Mouse (Mus musculus): Measurements from ENCODE around the gene Rsbn1. TPM values are rescaled to one million over a fixed set of nuclear protein-coding genes. Genes with fewer than 3 reads are reported as not detected.

The Rsbn1 gene
- total RNA-seq, 2 experiments from 2014 or later: 15.0 to 16.3 TPM

- peak; percentile 99 for ATAC-seq (replicated peaks; ENCODE audit: low FRiP score, poor library complexity, severe bottlenecking)
Measured at GRCm38 (mm10) chr3:103927511-103927910, 13.6 kb downstream of the Rsbn1 start.

DNA sequence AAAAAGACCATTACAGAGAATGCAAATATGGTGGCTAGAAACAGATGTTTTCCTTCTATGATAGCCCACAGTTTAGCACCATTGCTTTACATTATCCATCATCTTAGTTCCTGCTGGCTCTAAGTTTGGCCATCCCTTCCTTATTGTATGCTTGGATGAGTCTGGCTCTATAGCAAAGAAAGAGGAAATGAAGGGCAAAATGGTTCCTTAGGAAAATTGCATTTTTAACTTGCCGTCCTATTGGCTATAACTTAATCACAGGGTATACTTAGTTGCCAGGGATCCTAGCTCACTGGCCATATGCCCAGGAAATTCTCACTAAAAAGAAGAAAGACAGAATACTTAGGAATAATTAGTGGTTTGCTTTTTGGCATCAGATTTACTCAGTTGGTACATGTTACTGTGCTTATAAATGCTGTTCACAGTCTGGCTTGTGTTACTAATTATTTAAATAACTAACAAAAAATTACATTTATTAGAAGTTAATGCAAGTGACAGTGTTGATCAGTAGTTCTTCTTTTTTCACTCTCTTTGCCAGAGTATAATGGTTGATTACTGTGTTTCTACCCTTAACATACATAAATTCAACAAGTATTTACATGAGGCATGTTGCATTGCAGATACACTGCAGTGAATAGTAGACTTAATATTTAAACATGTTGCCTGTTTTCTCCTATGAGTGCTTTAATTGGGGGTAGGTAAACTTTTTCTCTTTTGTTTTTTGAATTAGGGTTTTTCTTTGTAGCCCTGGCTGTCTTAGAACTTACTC lies 31.1 kb downstream of the Rsbn1 start:
- no peak for ATAC-seq (replicated peaks; ENCODE audit: low FRiP score, poor library complexity, severe bottlenecking)

DNA sequence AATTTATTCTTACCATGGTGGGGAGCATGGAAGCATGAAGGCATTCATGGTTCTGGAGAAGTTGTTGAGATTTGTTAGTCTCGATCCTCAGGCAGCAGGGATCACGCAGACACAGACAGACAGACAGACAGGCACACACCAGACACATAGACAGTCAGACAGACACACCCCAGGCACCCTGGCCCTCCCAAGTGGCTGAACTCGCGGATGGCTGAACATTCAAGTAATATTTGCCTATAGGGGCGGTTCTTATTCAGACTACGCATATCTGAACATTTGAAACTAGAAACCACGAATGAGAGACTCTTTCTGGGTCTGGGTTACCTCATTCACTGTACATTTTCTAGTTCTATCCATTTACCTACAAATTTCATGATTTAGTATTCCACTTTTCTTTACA lies 34.7 kb downstream of the Rsbn1 start:
- ATAC-seq (replicated peaks; ENCODE audit: low FRiP score, poor library complexity, severe bottlenecking): no peak

GRCm38 (mm10) chr3:103960622-103961021 lies 46.7 kb downstream of the Rsbn1 start:
- no peak for ATAC-seq (replicated peaks; ENCODE audit: low FRiP score, poor library complexity, severe bottlenecking)

DNA sequence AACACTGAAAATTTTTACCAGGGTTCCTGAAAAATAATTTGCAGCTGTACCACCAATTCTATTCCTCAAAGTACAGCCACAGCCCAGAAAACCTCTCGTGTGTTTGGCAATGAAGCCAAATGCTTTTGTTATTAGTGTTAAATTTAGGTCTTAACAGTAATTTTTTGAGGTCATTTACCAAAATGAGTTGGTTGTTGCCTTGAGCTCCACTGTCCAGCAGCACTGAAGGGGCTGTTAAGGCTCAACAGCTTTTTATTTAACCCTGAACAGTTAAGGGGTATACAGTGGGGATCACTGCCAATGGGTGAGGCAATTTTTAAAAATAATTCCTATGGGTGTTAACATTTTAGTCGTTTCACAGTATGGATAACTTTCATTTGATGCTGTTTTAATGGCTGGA lies 53.3 kb downstream of the Rsbn1 start:
- no peak; the same call in 1 of the 2 replicates for ATAC-seq (replicated peaks; ENCODE audit: low FRiP score, poor library complexity, severe bottlenecking)

- peak; percentile 97 for ATAC-seq (replicated peaks; ENCODE audit: low FRiP score, poor library complexity, severe bottlenecking)
Measured at GRCm38 (mm10) chr3:103967861-103968691, 54.2 kb downstream of the Rsbn1 start, which contains the start of gene Phtf1. Gene Phtf1 (plus strand): TSS chr3:103968110.

GRCm38 (mm10) chr3:103968701-103969100 lies 54.8 kb downstream of the Rsbn1 start:
- no peak for ATAC-seq (replicated peaks; ENCODE audit: low FRiP score, poor library complexity, severe bottlenecking)

- no peak for ATAC-seq (replicated peaks; ENCODE audit: low FRiP score, poor library complexity, severe bottlenecking)
Measured at GRCm38 (mm10) chr3:103971157-103971556, 57.2 kb downstream of the Rsbn1 start.

- ATAC-seq (replicated peaks; ENCODE audit: low FRiP score, poor library complexity, severe bottlenecking): no peak
Measured at GRCm38 (mm10) chr3:103984556-103984955, 70.6 kb downstream of the Rsbn1 start.

DNA sequence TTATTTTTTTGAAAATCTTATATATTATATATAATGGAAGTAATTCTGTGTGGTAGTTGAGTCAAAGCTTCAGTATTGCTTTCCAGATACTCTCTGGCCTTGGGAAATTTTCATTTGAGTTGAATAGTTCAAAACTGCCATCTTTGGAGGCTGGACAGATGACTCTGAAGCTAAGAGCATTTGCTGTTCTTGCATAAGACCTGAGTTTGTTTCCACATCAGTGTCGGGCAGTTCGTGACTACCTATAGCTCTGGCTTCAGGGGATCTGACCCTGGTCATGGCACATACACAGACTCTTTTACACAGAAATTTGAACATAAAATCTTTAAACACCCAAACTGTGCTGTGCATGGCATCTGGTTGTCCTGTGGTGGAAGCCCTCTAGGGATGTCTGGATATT lies 71.3 kb downstream of the Rsbn1 start:
- ATAC-seq (replicated peaks; ENCODE audit: low FRiP score, poor library complexity, severe bottlenecking): no peak

GRCm38 (mm10) chr3:103987831-103988432 lies 74.0 kb downstream of the Rsbn1 start:
- no peak for ATAC-seq (replicated peaks; ENCODE audit: low FRiP score, poor library complexity, severe bottlenecking)

DNA sequence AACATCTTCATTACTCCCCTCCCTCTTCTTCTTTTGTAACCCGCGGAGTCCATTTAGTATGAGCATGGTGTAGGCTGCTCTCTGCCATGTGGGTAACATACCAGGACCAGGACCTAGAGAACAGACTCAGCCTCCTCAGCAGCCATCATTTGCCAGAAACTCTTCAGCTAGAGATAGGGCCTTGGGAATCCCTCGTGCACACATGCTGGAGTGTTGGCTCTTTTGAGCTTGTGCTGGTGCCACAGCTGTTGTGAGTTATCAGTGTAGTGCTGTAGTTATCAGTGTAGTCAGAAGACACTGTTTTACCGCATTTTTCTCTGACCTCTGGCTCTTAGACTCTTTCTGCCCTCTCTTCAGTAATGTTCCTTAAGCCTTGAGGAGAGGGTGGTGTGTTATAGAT lies 75.4 kb downstream of the Rsbn1 start:
- no peak for ATAC-seq (replicated peaks; ENCODE audit: low FRiP score, poor library complexity, severe bottlenecking)

- no peak for ATAC-seq (replicated peaks; ENCODE audit: low FRiP score, poor library complexity, severe bottlenecking)
Measured at GRCm38 (mm10) chr3:103991271-103991670, 77.4 kb downstream of the Rsbn1 start.

DNA sequence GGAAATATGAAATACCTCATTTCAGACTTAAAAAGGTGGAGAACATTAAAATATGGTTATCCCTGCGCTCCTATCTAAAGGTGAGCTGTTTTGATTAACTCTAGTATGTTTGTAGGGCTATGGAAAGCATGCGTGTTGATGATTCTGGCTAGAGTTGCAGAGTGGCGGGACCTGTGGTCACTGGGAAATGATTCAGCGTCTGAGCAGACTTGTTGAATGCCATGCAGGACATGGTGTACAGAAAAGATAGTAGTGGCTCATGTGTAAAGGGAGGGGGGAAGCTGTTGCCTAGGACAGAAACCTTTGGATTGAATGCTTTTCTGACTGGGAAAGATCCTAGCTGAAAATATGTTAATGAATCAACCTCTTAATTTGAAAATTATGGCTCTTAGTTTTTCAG lies 84.8 kb downstream of the Rsbn1 start:
- ATAC-seq (replicated peaks; ENCODE audit: low FRiP score, poor library complexity, severe bottlenecking): no peak

GRCm38 (mm10) chr3:104006896-104007466 lies 93.1 kb downstream of the Rsbn1 start:
- ATAC-seq (replicated peaks; ENCODE audit: low FRiP score, poor library complexity, severe bottlenecking): no peak

DNA sequence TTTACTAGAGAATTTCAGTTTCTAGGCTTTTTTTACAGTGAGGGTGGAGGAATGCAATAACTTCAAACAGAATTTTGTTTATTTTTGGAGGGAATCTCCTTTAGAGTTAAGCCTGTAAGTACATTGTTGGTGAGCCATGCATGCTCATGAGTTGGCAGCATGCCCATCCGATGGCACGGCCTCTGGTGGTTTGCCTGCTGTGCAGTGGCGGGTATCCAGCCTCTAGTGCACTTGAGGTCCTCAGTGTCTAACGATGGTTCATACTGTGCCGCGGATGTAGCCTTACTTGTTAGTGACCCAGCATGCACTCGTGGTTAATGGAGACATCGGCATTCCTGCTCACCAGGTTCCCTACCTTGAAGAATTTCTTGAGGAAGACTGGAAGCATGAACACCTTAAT lies 93.6 kb downstream of the Rsbn1 start:
- no peak for ATAC-seq (replicated peaks; ENCODE audit: low FRiP score, poor library complexity, severe bottlenecking)

DNA sequence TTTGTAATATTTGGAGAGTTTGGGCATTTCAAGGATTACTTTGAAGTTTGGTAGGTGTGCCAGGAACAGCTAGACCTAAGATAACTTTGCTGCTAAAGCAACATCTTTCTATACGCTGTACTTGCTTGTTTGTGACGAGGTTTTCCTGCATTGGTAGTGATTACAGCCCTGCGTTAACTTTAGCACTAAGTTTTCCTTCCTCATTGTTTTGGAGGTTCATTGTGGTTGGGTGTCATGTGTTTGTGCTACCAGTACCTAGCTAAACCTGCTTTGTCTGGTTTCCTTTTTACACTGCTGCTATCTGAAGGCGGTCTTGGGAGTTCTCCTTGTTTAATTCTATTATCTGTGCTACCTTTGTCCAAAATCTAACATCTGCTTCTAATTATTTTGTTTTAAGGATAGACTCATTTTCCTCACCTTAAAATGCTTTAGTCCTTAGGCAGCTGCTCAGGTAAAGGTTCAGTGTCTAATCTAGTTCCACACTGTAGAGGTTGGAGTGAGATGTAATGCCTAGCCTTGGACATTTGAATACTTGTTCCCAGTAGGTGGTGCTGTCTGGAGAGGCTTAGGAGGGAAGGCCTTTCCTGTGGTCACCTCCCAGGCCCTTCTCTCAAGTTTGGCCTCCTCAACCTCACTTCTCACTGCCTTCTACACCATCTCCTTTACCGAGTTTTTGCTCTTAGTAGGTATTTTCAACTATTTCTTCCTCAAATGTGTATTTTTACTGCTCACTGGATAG lies 96.2 kb downstream of the Rsbn1 start:
- ATAC-seq (replicated peaks; ENCODE audit: low FRiP score, poor library complexity, severe bottlenecking): 0 out of 2 replicates have a peak, but pooled peaks have one; percentile 49

- no peak for ATAC-seq (replicated peaks; ENCODE audit: low FRiP score, poor library complexity, severe bottlenecking)
Measured at GRCm38 (mm10) chr3:104011972-104012371, 98.1 kb downstream of the Rsbn1 start.

All from erythroblast, adult 5-6 weeks (primary cell).